In the genomic region with DNA sequence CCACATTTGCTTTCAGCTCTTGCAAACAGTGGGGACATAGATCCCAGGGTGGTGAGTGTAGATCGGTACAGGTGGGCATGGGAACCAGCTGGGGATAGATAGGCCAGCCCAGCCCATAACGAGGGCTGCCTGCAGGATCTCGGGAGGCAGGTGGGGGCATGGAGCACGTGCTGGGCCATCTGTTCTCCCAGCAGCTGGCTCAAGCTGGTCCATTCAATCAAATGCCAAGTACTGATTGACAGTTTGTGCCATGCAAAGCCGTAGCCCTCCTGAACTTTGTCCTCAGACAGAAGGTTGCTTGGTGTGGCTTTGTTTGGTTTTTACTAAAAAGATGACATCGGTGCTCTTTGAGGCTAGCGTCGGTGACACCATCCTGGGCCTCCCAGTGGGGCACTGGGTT, we compare ENCODE assay signal across 13 mouse cellular contexts. TPM values are rescaled to one million over a fixed set of nuclear protein-coding genes. Genes with fewer than 3 reads are reported as not detected.
A peak's percentile ranks its signal among the peaks of the same experiment; 100 is the strongest.
DNase-seq lines count a peak whose midpoint lies in the region; ATAC-seq lines count a peak whose summit lies in the region.
"Had no signal": no experiment of that assay in that cellular context is flagged by ENCODE, and none has a peak within 500 bp of the region (broad histone marks: within the 10 kb centered on the region; RNA-seq: fewer than 3 reads in every experiment).

No protein-coding gene starts in this region.

- no peak for ATAC-seq in forebrain, embryonic 16.5 days
- no peak for ATAC-seq in midbrain, embryonic 13.5 days

- peaks cover 41% of the 10 kb centered on the region for H3K4me1 ChIP-seq in forebrain, embryonic 16.5 days (replicated peaks; ENCODE audit: control insufficient read depth, insufficient read depth, low read length)
- peaks cover 70% of the 10 kb centered on the region for H3K4me1 ChIP-seq in midbrain, embryonic 13.5 days (replicated peaks)

- H3K27me3 ChIP-seq in forebrain, embryonic 16.5 days (replicated peaks; ENCODE audit: control insufficient read depth, insufficient read depth, low read length): no peaks in the 10 kb centered on the region
- no peaks in the 10 kb centered on the region for H3K27me3 ChIP-seq in midbrain, embryonic 13.5 days

- H3K4me2 ChIP-seq in forebrain, embryonic 16.5 days (ENCODE audit: low read length): peak overlapping the region; percentile 70
- H3K4me2 ChIP-seq in midbrain, embryonic 13.5 days (replicated peaks): peak overlapping the region; percentile 63
- H3K4me2 ChIP-seq: embryonic facial prominence, embryonic 15.5 days had no signal

- H3K9me3 ChIP-seq in forebrain, embryonic 16.5 days (ENCODE audit: control insufficient read depth, low read length): no peaks in the 10 kb centered on the region
- H3K9me3 ChIP-seq in midbrain, embryonic 13.5 days: no peaks in the 10 kb centered on the region
- H3K9me3 ChIP-seq: embryonic facial prominence, embryonic 15.5 days had no signal

- H3K9ac ChIP-seq in forebrain, embryonic 16.5 days (replicated peaks; ENCODE audit: low read depth, low read length): no peak overlapping the region
- H3K9ac ChIP-seq in midbrain, embryonic 13.5 days (replicated peaks): peak overlapping the region; percentile 91; the same call in 1 of the 2 replicates
- H3K9ac ChIP-seq: embryonic facial prominence, embryonic 15.5 days; liver, embryonic 14.5 days had no signal

- no peak overlapping the region; the same call in 1 of the 2 replicates for H3K4me3 ChIP-seq in forebrain, embryonic 16.5 days (replicated peaks; ENCODE audit: low read length)
- peak overlapping the region; percentile 84 for H3K4me3 ChIP-seq in midbrain, embryonic 13.5 days (replicated peaks)
- H3K4me3 ChIP-seq: embryonic facial prominence, embryonic 15.5 days; heart, adult 2 months had no signal

- H3K36me3 ChIP-seq in forebrain, embryonic 16.5 days (ENCODE audit: control insufficient read depth, insufficient read depth): no peaks in the 10 kb centered on the region
- no peaks in the 10 kb centered on the region for H3K36me3 ChIP-seq in midbrain, embryonic 13.5 days
- H3K36me3 ChIP-seq: embryonic facial prominence, embryonic 15.5 days had no signal

- 36% methylated on average over 8 of the region's 8 CpGs for WGBS in forebrain, embryonic 16.5 days
- 49% methylated on average over 8 of the region's 8 CpGs for WGBS in midbrain, embryonic 13.5 days

- no peak overlapping the region for H3K27ac ChIP-seq in forebrain, embryonic 16.5 days (ENCODE audit: low read length)
- H3K27ac ChIP-seq in midbrain, embryonic 13.5 days: no peak overlapping the region
- H3K27ac ChIP-seq: embryonic facial prominence, embryonic 15.5 days; heart, adult 2 months; liver, embryonic 14.5 days had no signal

- DNase-seq in cerebellum, adult 9-10 months: peak; percentile 47
- no peak for DNase-seq in cerebellum, postnatal 4 days (ENCODE audit: low spot score in 2 of 2)
- peak; percentile 42 for DNase-seq in brain, adult 2 months (ENCODE audit: low read depth, low spot score)
- no peak for DNase-seq in gastrocnemius, postnatal 4 days (ENCODE audit: low spot score in 2 of 2)
- no peak for DNase-seq in urinary bladder, postnatal 10 days (ENCODE audit: low spot score)
- no peak for DNase-seq in heart, postnatal 36 days
- DNase-seq: heart, adult 2 months; right cerebral cortex, adult 18-20 months; thymus, adult 18-20 months had no signal

- intact Hi-C loops in heart, postnatal 36 days (cut with DNase I): loop anchor here (10.0 kb wide), 1 partner anchor 271 kb away; no protein-coding TSS in a partner anchor

RNA-seq across cellular contexts. Expression of a gene that starts 2.9 kb away (rescaled TPM):
- polyA plus RNA-seq in forebrain, embryonic 16.5 days (2015; fragmentation: Nextera tagmentation; extraction: Ambion mirVana): 226 and 227 TPM in 2 replicates
- 171 and 203 TPM in 2 replicates for polyA plus RNA-seq in midbrain, embryonic 13.5 days (2015; fragmentation: Nextera tagmentation; extraction: Ambion mirVana)
- total RNA-seq in gastrocnemius, postnatal 4 days (2021): 10 to 100 TPM; 27.0 to 34.0 TPM
- 1 to 10 TPM; 7.1 to 9.5 TPM for total RNA-seq in heart, postnatal 36 days (2021)

Comparison
In these comparisons a context has a peak if more than half of its experiments do, and no peak if none do; other contexts are left out.
1. DNase-seq: peak in cerebellum, adult 9-10 months (single experiment) and brain, adult 2 months (single experiment); none in cerebellum, postnatal 4 days (0 of 2), gastrocnemius, postnatal 4 days (0 of 2), urinary bladder, postnatal 10 days (single experiment) and heart, postnatal 36 days (0 of 2).